Mouse (Mus musculus) midbrain, embryonic 14.5 days (tissue): Measurements from ENCODE around the gene Rbpj. TPM values are rescaled to one million over a fixed set of nuclear protein-coding genes. Genes with fewer than 3 reads are reported as not detected.

ENCODE experiments used
- ATAC-seq: fragments of 200-750 bp; cut with Nextera tagmentation; 2 replicates; pipeline ENCODE4 v1.8.0; 2017; ENCODE audit warnings: moderate number of reproducible peaks, moderate library complexity; ENCODE audit not compliant: low FRiP score, low TSS enrichment
- DNase-seq: peaks from one replicate; pipeline ENCODE4 v3.0.0-alpha.2; 2015
- H3K27ac ChIP-seq: fragments of 300-500 bp; sonication (generic); replicated peaks from 2 replicates; pipeline ENCODE4 v1.5.1; 2014; ENCODE audit warnings: mild to moderate bottlenecking, low read depth, low read length, moderate library complexity
- H3K27me3 ChIP-seq: fragments of 300-500 bp; sonication (generic); 2 replicates; pipeline ENCODE4 v1.6.1; 2014; ENCODE audit warnings: low read length, control low read depth, mixed read lengths; ENCODE audit not compliant: control insufficient read depth, insufficient read depth
- H3K36me3 ChIP-seq: fragments of 300-500 bp; sonication (generic); 2 replicates; pipeline ENCODE4 v1.6.1; 2014; ENCODE audit warnings: low read length, control low read depth; ENCODE audit not compliant: control insufficient read depth, insufficient read depth
- H3K4me1 ChIP-seq: fragments of 300-500 bp; sonication (generic); 2 replicates; pipeline ENCODE4 v1.6.1; 2014; ENCODE audit warnings: mild to moderate bottlenecking, antibody characterized with exemption, low read length, control low read depth; ENCODE audit not compliant: control insufficient read depth, insufficient read depth
- H3K4me2 ChIP-seq: fragments of 300-500 bp; sonication (generic); 2 replicates; pipeline ENCODE4 v1.6.1; 2014; ENCODE audit warnings: mild to moderate bottlenecking, low read length, moderate library complexity
- H3K4me3 ChIP-seq: fragments of 300-500 bp; sonication (generic); replicated peaks from 2 replicates; pipeline ENCODE4 v1.5.1; 2014; ENCODE audit warnings: low read depth, low read length
- H3K9ac ChIP-seq: fragments of 300-500 bp; sonication (generic); replicated peaks from 2 replicates; pipeline ENCODE4 v1.6.1; 2014; ENCODE audit warnings: mild to moderate bottlenecking, low read length, moderate library complexity
- H3K9me3 ChIP-seq: fragments of 300-500 bp; sonication (generic); 2 replicates; pipeline ENCODE4 v1.6.1; 2016; ENCODE audit warnings: low read length, control low read depth, mixed read lengths; ENCODE audit not compliant: control insufficient read depth
- WGBS: fragments of 180-500 bp; shearing (Covaris S2); extraction: QIAGEN DNeasy Blood & Tissue Kit; methylation state at CpG from one replicate; pipeline ENCODE4 v1.1.7; 2014; 5-methylcytosine and 5-hydroxymethylcytosine counted together
- polyA plus RNA-seq: library from polyadenylated mRNA; unstranded; fragments of >200 nt; fragmentation: Nextera tagmentation; extraction: Ambion mirVana; gene quantifications from 2 replicates; pipeline ENCODE4 v1.2.1, GENCODE M21; 2014

Rbpj gene
- polyA plus RNA-seq, 1 experiment from 2014 or later = 52.9 TPM

DNA sequence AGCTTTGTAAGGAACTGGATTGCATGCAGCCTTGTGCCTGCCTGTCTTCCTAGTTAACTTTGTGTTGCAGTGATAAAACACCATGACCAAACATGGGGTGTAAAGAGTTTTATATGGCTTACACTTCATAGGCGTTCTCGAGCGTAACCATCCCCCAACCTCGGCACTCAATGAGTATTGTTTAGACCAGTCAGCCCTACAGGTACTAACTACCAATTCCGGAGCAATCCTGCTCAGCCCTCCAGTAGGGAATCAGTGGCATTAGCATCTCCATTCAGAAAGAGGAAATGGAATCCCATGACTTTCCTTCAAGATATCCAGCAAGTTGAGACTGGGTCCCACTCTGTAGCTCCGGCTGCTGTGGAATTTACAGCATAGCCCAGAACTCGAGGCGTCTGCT lies 89.5 kb downstream of the Rbpj start:
- no peaks in the 10 kb centered on the region for H3K4me1 ChIP-seq
- no peak for ATAC-seq
- no peak overlapping the region for H3K4me2 ChIP-seq
- H3K9me3 ChIP-seq = no peaks in the 10 kb centered on the region
- no peak overlapping the region for H3K4me3 ChIP-seq
- H3K9ac ChIP-seq = no peak overlapping the region
- no peak overlapping the region for H3K27ac ChIP-seq
- no peaks in the 10 kb centered on the region for H3K36me3 ChIP-seq
- no peaks in the 10 kb centered on the region for H3K27me3 ChIP-seq
- WGBS = 94% methylated on average over 8 of the region's 8 CpGs
- DNase-seq = no peak

GRCm38 (mm10) chr5:53555929-53556328 lies 90.0 kb downstream of the Rbpj start:
- Histone ChIP-seq H3K9ac (no peak overlapping the region), H3K27me3 (no peaks in the 10 kb centered on the region), H3K4me3 (no peak overlapping the region), H3K36me3 (no peaks in the 10 kb centered on the region), H3K4me1 (no peaks in the 10 kb centered on the region), H3K27ac (no peak overlapping the region), H3K4me2 (no peak overlapping the region), H3K9me3 (no peaks in the 10 kb centered on the region)
- DNase-seq (no peak), ATAC-seq (no peak)
- WGBS = 94% methylated on average over 5 of the region's 5 CpGs

DNA sequence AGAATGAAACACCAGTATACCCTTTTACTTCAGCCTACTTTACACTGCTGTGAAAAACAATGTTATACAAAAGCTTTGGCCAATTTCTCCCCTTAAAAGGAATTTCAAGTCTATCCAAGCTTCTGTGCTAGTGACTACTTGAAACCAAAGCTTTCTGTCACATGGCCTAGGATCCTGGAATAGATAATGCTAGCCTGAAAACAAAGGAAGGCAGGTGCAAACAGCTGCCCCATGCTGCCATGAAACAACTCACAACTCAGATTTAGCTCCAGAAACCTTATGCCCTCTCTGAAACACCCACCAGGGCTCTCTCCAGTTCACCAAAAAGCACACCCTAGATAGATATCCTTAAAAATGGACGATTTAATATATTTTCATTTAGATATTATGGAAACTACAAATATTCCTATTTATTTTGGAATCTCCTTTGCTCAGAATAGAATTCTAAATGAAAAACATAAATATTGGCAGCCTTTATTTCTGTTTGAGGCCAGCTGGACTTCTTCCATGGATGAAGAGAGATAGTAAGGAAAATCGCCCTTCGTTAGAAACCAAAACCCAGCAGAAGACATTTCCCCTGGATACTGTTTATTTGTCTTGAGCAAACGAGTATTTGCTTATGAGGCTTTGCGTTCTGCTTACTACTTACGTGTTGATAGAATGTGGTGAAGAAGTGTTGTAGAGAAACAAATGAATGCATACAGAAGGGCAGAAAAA lies 91.8 kb downstream of the Rbpj start:
- no peak overlapping the region for H3K27ac ChIP-seq
- no peaks in the 10 kb centered on the region for H3K36me3 ChIP-seq
- ATAC-seq (no peak), DNase-seq (no peak)
- no peak overlapping the region for H3K9ac ChIP-seq
- no peak overlapping the region for H3K4me2 ChIP-seq
- 90% methylated on average over 6 of the region's 6 CpGs for WGBS
- H3K9me3 ChIP-seq = no peaks in the 10 kb centered on the region
- no peak overlapping the region for H3K4me3 ChIP-seq
- no peaks in the 10 kb centered on the region for H3K27me3 ChIP-seq
- no peaks in the 10 kb centered on the region for H3K4me1 ChIP-seq

DNA sequence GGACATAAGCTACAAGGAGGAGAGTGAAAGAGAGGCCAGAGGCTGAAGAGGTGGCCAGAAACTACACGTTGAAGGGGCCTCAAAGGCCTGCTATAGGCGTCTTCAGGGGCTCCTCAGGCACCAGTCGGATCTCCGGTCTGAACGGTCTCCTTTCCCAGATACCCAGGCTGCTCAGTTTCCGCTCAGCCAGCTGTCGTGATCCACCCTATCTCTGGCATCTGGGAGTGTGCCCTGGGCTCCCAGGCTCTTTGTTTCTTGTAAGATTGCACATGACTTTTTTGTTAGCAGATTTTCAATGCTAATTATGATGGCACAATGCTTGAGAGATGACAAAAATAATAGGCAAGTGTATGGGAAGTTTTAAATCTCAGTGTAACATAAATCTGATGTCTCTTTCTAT lies 95.2 kb downstream of the Rbpj start:
- no peak for ATAC-seq
- no peak for DNase-seq
- 73% methylated on average over 7 of the region's 7 CpGs for WGBS
- no peak overlapping the region for H3K4me2 ChIP-seq
- no peak overlapping the region for H3K27ac ChIP-seq
- H3K27me3 ChIP-seq = no peaks in the 10 kb centered on the region
- H3K4me3 ChIP-seq = no peak overlapping the region
- H3K9me3 ChIP-seq = no peaks in the 10 kb centered on the region
- no peak overlapping the region for H3K9ac ChIP-seq
- H3K36me3 ChIP-seq = no peaks in the 10 kb centered on the region
- no peaks in the 10 kb centered on the region for H3K4me1 ChIP-seq

- Histone ChIP-seq H3K36me3 (no peaks in the 10 kb centered on the region), H3K9me3 (no peaks in the 10 kb centered on the region), H3K4me1 (no peaks in the 10 kb centered on the region), H3K9ac (no peak overlapping the region), H3K4me3 (no peak overlapping the region), H3K27ac (no peak overlapping the region), H3K27me3 (no peaks in the 10 kb centered on the region), H3K4me2 (no peak overlapping the region)
- ATAC-seq (no peak), DNase-seq (no peak)
- WGBS = 93% methylated on average over 19 of the region's 19 CpGs
These were observed 98.4 kb downstream of the Rbpj start for GRCm38 (mm10) chr5:53564309-53564708.

DNA sequence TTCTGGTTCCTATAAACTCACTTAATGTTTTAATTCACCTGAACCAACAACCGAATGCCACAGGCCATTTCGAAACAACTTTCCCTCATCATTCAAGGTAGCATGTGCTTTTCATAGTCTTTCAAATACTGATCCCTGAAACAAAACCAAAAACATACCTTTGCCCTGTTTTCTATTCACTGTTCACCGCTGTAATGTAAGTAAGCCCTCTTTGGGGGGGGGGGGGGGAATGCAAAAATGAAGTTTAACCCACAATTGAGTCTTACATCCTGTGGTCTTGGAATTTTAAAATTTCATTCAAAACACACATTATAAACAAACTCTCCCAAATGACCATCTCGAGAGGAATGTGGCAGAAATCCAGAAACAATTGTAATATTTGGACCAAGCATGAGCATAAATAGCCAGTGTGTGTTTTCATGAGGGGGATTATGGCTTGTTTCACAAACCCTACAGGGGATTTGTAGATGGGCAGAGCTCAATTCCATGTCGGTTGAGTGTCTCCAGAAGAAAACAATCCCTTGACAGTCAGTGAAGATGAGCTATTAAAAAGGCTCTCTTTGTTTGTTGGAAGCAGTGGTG lies 99.4 kb downstream of the Rbpj start:
- DNase-seq = no peak
- Histone ChIP-seq H3K27ac (no peak overlapping the region), H3K36me3 (no peaks in the 10 kb centered on the region), H3K4me2 (no peak overlapping the region), H3K4me3 (no peak overlapping the region), H3K9me3 (no peaks in the 10 kb centered on the region), H3K27me3 (no peaks in the 10 kb centered on the region), H3K4me1 (no peaks in the 10 kb centered on the region), H3K9ac (no peak overlapping the region)
- no peak for ATAC-seq
- WGBS = 81% methylated on average over 5 of the region's 5 CpGs

DNA sequence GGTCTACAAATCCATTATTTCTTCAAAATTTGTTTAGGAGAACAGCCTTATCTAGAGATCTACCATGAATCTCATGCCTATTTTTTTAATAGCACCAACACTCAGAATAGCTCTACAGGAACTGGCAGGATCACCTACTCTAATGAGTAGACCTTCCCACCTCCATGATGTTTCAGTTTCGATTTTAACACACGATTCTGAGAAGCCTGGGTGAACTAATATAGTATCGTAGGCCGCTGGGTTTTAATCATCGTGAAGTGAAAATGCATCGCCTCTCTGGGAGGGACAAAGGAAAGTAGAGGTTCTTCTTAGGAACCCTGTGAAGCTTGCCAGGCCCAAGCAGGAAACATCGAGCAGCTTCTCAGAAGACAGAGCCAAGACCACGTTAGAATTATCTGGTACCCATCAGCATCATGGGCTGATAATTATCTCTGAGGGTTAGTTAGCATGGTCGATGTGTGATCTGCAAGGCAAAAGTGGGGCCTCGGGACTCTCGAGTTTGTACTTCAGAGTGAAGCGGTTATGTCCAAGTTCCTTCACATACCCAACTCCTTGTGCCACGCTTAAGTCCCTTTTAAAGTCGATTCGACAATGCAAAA lies 100.6 kb downstream of the Rbpj start:
- WGBS = 94% methylated on average over 15 of the region's 15 CpGs
- Histone ChIP-seq H3K4me2 (no peak overlapping the region), H3K27ac (no peak overlapping the region), H3K4me3 (no peak overlapping the region), H3K9me3 (no peaks in the 10 kb centered on the region), H3K27me3 (no peaks in the 10 kb centered on the region), H3K36me3 (no peaks in the 10 kb centered on the region), H3K4me1 (no peaks in the 10 kb centered on the region), H3K9ac (no peak overlapping the region)
- DNase-seq (no peak), ATAC-seq (no peak)

GRCm38 (mm10) chr5:53572496-53572895 lies 106.5 kb downstream of the Rbpj start:
- Histone ChIP-seq H3K4me2 (no peak overlapping the region), H3K4me1 (no peaks in the 10 kb centered on the region), H3K9me3 (no peaks in the 10 kb centered on the region), H3K4me3 (no peak overlapping the region), H3K9ac (no peak overlapping the region), H3K27me3 (no peaks in the 10 kb centered on the region), H3K27ac (no peak overlapping the region), H3K36me3 (no peaks in the 10 kb centered on the region)
- ATAC-seq (no peak), DNase-seq (no peak)
- 85% methylated on average over 5 of the region's 5 CpGs for WGBS

DNA sequence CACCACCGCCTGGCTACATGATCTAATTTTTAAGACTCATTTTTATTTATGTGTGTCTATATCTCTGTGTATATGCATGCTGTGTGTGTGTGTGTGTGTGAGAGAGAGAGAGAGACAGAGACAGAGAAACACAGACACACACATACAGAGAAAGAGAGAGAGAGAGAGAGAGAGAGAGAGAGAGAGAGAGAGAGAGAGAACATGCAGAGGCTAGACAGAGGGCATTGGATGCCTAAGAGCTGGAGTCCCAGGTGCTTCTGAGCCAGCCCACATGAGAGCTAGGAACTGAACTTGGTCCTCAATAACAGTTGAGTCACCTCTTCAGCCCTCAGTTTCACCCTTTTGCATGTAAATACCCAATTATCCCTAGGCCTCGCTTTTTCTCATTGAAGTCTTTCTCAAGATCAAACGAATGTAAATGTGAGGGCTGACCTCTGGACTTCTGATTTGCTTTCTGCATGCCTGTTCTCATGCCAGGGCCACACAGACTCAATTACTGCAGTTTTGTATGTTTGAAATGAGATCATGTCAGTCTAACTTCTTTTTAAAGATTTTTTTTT lies 109.0 kb downstream of the Rbpj start:
- DNase-seq = no peak
- Histone ChIP-seq H3K4me1 (no peaks in the 10 kb centered on the region), H3K36me3 (no peaks in the 10 kb centered on the region), H3K4me2 (no peak overlapping the region), H3K27me3 (no peaks in the 10 kb centered on the region), H3K27ac (no peak overlapping the region), H3K4me3 (no peak overlapping the region), H3K9me3 (no peaks in the 10 kb centered on the region), H3K9ac (no peak overlapping the region)
- 51% methylated on average over 3 of the region's 3 CpGs for WGBS
- ATAC-seq = no peak
